Mouse (Mus musculus) embryonic facial prominence, embryonic 13.5 days (tissue): Measurements from ENCODE around the gene 1600014C23Rik. TPM values are rescaled to one million over a fixed set of nuclear protein-coding genes. Genes with fewer than 3 reads are reported as not detected.

ENCODE experiments used
- ATAC-seq: fragments of 200-750 bp; cut with Nextera tagmentation; 2 replicates; pipeline ENCODE4 v1.8.0; 2017; ENCODE audit warnings: low read depth; ENCODE audit not compliant: insufficient number of reproducible peaks, insufficient read depth, low FRiP score, low TSS enrichment
- H3K27ac ChIP-seq: fragments of 300-500 bp; sonication (generic); 2 replicates; pipeline ENCODE4 v1.5.1; 2015; ENCODE audit warnings: moderate library complexity, mild to moderate bottlenecking, inconsistent platforms
- H3K27me3 ChIP-seq: fragments of 300-500 bp; sonication (generic); 2 replicates; pipeline ENCODE4 v1.6.1; 2015; ENCODE audit warnings: mild to moderate bottlenecking, inconsistent platforms
- H3K36me3 ChIP-seq: fragments of 300-500 bp; sonication (generic); 2 replicates; pipeline ENCODE4 v1.6.1; 2015; ENCODE audit warnings: mild to moderate bottlenecking, inconsistent platforms
- H3K4me1 ChIP-seq: fragments of 300-500 bp; sonication (generic); 2 replicates; pipeline ENCODE4 v1.6.1; 2015; ENCODE audit warnings: inconsistent platforms
- H3K4me2 ChIP-seq: fragments of 300-500 bp; sonication (generic); 2 replicates; pipeline ENCODE4 v1.6.1; 2015; ENCODE audit warnings: moderate library complexity, mild to moderate bottlenecking, inconsistent platforms
- H3K4me3 ChIP-seq: fragments of 300-500 bp; sonication (generic); 2 replicates; pipeline ENCODE4 v1.5.1; 2015; ENCODE audit warnings: mild to moderate bottlenecking, inconsistent platforms
- H3K9ac ChIP-seq: fragments of 300-500 bp; sonication (generic); 2 replicates; pipeline ENCODE4 v1.6.1; 2015; ENCODE audit warnings: mild to moderate bottlenecking, inconsistent platforms
- H3K9me3 ChIP-seq: fragments of 300-500 bp; sonication (generic); 2 replicates; pipeline ENCODE4 v1.6.1; 2016; ENCODE audit warnings: inconsistent platforms
- WGBS: fragments of 180-500 bp; shearing (Covaris S2); methylation state at CpG from one replicate; pipeline ENCODE4 v1.1.7; 2015; ENCODE audit warnings: mixed read lengths; 5-methylcytosine and 5-hydroxymethylcytosine counted together
- polyA plus RNA-seq: library from polyadenylated mRNA; unstranded; fragments of >200 nt; fragmentation: Nextera tagmentation; extraction: Ambion mirVana; gene quantifications from 2 replicates; pipeline ENCODE4 v1.2.1, GENCODE M21; 2015

Gene 1600014C23Rik
- not detected in 2 replicates for polyA plus RNA-seq

GRCm38 (mm10) chr17:45733735-45734301, at the start of gene 1600014C23Rik:
1600014C23Rik (minus strand) TSS chr17:45733844.
- no peaks in the 10 kb centered on the region for H3K36me3 ChIP-seq
- H3K4me3 ChIP-seq, result peak within 1 kb of the TSS; percentile 44
- H3K27ac ChIP-seq, result 0 out of 2 replicates have a peak within 1 kb of the TSS, but pooled peaks have one; percentile 12
- H3K4me1 ChIP-seq, result peaks cover 46% of the 10 kb centered on the region
- peaks cover 23% of the 10 kb centered on the region for H3K27me3 ChIP-seq
- peak within 1 kb of the TSS; percentile 87 for H3K4me2 ChIP-seq
- ATAC-seq, result no peak
- H3K9ac ChIP-seq, result peak within 1 kb of the TSS; percentile 72
- H3K9me3 ChIP-seq, result no peaks in the 10 kb centered on the region
- WGBS, result under 1% methylated on average over 41 of the region's 41 CpGs

- Histone ChIP-seq H3K4me2 (no peak overlapping the region), H3K9ac (no peak overlapping the region), H3K9me3 (no peaks in the 10 kb centered on the region), H3K4me1 (no peaks in the 10 kb centered on the region), H3K27ac (no peak overlapping the region), H3K36me3 (no peaks in the 10 kb centered on the region), H3K27me3 (no peaks in the 10 kb centered on the region), H3K4me3 (no peak overlapping the region)
- no peak for ATAC-seq
- WGBS, result 84% methylated on average over 4 of the region's 4 CpGs
These were observed 44.8 kb upstream of the 1600014C23Rik start for GRCm38 (mm10) chr17:45778446-45778845.

GRCm38 (mm10) chr17:45777431-45777830, 43.8 kb upstream of the 1600014C23Rik start:
- no peak overlapping the region for H3K27ac ChIP-seq
- H3K4me2 ChIP-seq, result no peak overlapping the region
- no peaks in the 10 kb centered on the region for H3K36me3 ChIP-seq
- H3K9me3 ChIP-seq, result no peaks in the 10 kb centered on the region
- no peak for ATAC-seq
- H3K27me3 ChIP-seq, result no peaks in the 10 kb centered on the region
- 71% methylated on average over 6 of the region's 6 CpGs for WGBS
- H3K4me1 ChIP-seq, result no peaks in the 10 kb centered on the region
- H3K9ac ChIP-seq, result no peak overlapping the region
- no peak overlapping the region for H3K4me3 ChIP-seq

GRCm38 (mm10) chr17:45776185-45776584, 42.5 kb upstream of the 1600014C23Rik start:
- Histone ChIP-seq H3K9ac (no peak overlapping the region), H3K36me3 (no peaks in the 10 kb centered on the region), H3K4me1 (no peaks in the 10 kb centered on the region), H3K4me2 (no peak overlapping the region), H3K9me3 (no peaks in the 10 kb centered on the region), H3K27ac (no peak overlapping the region), H3K4me3 (no peak overlapping the region), H3K27me3 (no peaks in the 10 kb centered on the region)
- no peak for ATAC-seq
- 95% methylated on average over 8 of the region's 8 CpGs for WGBS

GRCm38 (mm10) chr17:45775468-45775867, 41.8 kb upstream of the 1600014C23Rik start:
- ATAC-seq, result no peak
- H3K4me1 ChIP-seq, result peaks cover 3% of the 10 kb centered on the region; the same call in 1 of the 2 replicates
- H3K9ac ChIP-seq, result no peak overlapping the region
- H3K27me3 ChIP-seq, result no peaks in the 10 kb centered on the region
- no peak overlapping the region for H3K4me2 ChIP-seq
- no peak overlapping the region for H3K4me3 ChIP-seq
- no peaks in the 10 kb centered on the region for H3K36me3 ChIP-seq
- 91% methylated on average over 9 of the region's 9 CpGs for WGBS
- no peaks in the 10 kb centered on the region for H3K9me3 ChIP-seq
- no peak overlapping the region for H3K27ac ChIP-seq

- no peak overlapping the region for H3K4me2 ChIP-seq
- no peak overlapping the region for H3K27ac ChIP-seq
- WGBS, result 53% methylated on average over 3 of the region's 3 CpGs
These were observed 38.9 kb upstream of the 1600014C23Rik start for GRCm38 (mm10) chr17:45772566-45772965.

GRCm38 (mm10) chr17:45772096-45772495, 38.5 kb upstream of the 1600014C23Rik start:
- 85% methylated on average over 8 of the region's 8 CpGs for WGBS

More at GRCm38 (mm10) chr17:45772566-45772965, 38.9 kb upstream of the 1600014C23Rik start:
- H3K36me3 ChIP-seq, result no peaks in the 10 kb centered on the region
- no peak overlapping the region for H3K4me3 ChIP-seq
- H3K27me3 ChIP-seq, result no peaks in the 10 kb centered on the region
- H3K9me3 ChIP-seq, result no peaks in the 10 kb centered on the region
- H3K9ac ChIP-seq, result no peak overlapping the region
- peaks cover 18% of the 10 kb centered on the region for H3K4me1 ChIP-seq
- no peak for ATAC-seq

GRCm38 (mm10) chr17:45770441-45770840, 36.8 kb upstream of the 1600014C23Rik start:
- Histone ChIP-seq H3K4me1 (peaks cover 32% of the 10 kb centered on the region), H3K9me3 (no peaks in the 10 kb centered on the region), H3K27me3 (no peaks in the 10 kb centered on the region), H3K9ac (no peak overlapping the region), H3K4me3 (no peak overlapping the region), H3K4me2 (no peak overlapping the region), H3K27ac (no peak overlapping the region), H3K36me3 (no peaks in the 10 kb centered on the region)
- ATAC-seq, result no peak
- 54% methylated on average over 6 of the region's 6 CpGs for WGBS

More at GRCm38 (mm10) chr17:45772096-45772495, 38.5 kb upstream of the 1600014C23Rik start:
- H3K4me2 ChIP-seq, result no peak overlapping the region
- H3K9ac ChIP-seq, result no peak overlapping the region
- H3K36me3 ChIP-seq, result no peaks in the 10 kb centered on the region
- H3K4me3 ChIP-seq, result no peak overlapping the region
- no peak overlapping the region for H3K27ac ChIP-seq
- H3K27me3 ChIP-seq, result no peaks in the 10 kb centered on the region
- no peaks in the 10 kb centered on the region for H3K9me3 ChIP-seq
- H3K4me1 ChIP-seq, result peaks cover 23% of the 10 kb centered on the region
- ATAC-seq, result no peak

GRCm38 (mm10) chr17:45769821-45770220, 36.2 kb upstream of the 1600014C23Rik start:
- Histone ChIP-seq H3K4me1 (peaks cover 32% of the 10 kb centered on the region), H3K27me3 (no peaks in the 10 kb centered on the region), H3K9me3 (no peaks in the 10 kb centered on the region), H3K4me2 (no peak overlapping the region), H3K27ac (no peak overlapping the region), H3K4me3 (no peak overlapping the region), H3K36me3 (no peaks in the 10 kb centered on the region), H3K9ac (no peak overlapping the region)
- ATAC-seq, result no peak
- WGBS, result 75% methylated on average over 6 of the region's 6 CpGs

GRCm38 (mm10) chr17:45767536-45768146, 34.0 kb upstream of the 1600014C23Rik start:
- Histone ChIP-seq H3K4me3 (no peak overlapping the region), H3K4me1 (peaks cover 36% of the 10 kb centered on the region), H3K27ac (peak overlapping the region; percentile 87), H3K9ac (no peak overlapping the region), H3K9me3 (no peaks in the 10 kb centered on the region), H3K27me3 (no peaks in the 10 kb centered on the region), H3K36me3 (no peaks in the 10 kb centered on the region), H3K4me2 (peak overlapping the region; percentile 43)
- 29% methylated on average over 9 of the region's 9 CpGs for WGBS
- no peak for ATAC-seq

- ATAC-seq, result peak; percentile 83
- peak overlapping the region; percentile 43 for H3K4me2 ChIP-seq
- H3K9ac ChIP-seq, result peak overlapping the region; percentile 37; the same call in 1 of the 2 replicates
- H3K4me3 ChIP-seq, result no peak overlapping the region
- WGBS, result 10% methylated on average over 12 of the region's 12 CpGs
- H3K36me3 ChIP-seq, result no peaks in the 10 kb centered on the region
- H3K27ac ChIP-seq, result peak overlapping the region; percentile 87
- no peaks in the 10 kb centered on the region for H3K27me3 ChIP-seq
- no peaks in the 10 kb centered on the region for H3K9me3 ChIP-seq
- H3K4me1 ChIP-seq, result peaks cover 39% of the 10 kb centered on the region
These were observed 33.3 kb upstream of the 1600014C23Rik start for GRCm38 (mm10) chr17:45766735-45767535.
